Mouse (Mus musculus): ENCODE measurements at regions not wholly inside any gene's neighbourhood (a gene's known extent, or its start where the extent isn't known, plus 50 kb on each side); places are given as distances from the start of the nearest gene placed in this dataset.

- Histone ChIP-seq H3K4me3 (ENCODE audit: extremely low read depth, insufficient read depth, insufficient read length) (no peak overlapping the region), H3K27ac (ENCODE audit: insufficient read depth, low read length) (no peak overlapping the region), H3K4me1 (ENCODE audit: control insufficient read depth, insufficient read depth, insufficient read length) (no peaks in the 10 kb centered on the region), H3K36me3 (ENCODE audit: control insufficient read depth, insufficient read depth, low read length) (no peaks in the 10 kb centered on the region), H3K27me3 (ENCODE audit: control insufficient read depth, insufficient read depth, low read length) (no peaks in the 10 kb centered on the region)
- DNase-seq (ENCODE audit: low read depth in 1 of 2, low spot score in 2 of 2): no peak
- 77% methylated on average over 5 of the region's 5 CpGs for WGBS
- no peak for TF ChIP-seq CTCF (IDR thresholded peaks at IDR 0.05; ENCODE audit: extremely low read depth, insufficient read depth, insufficient read length, insufficient replicate concordance)
- no peak for TF ChIP-seq POLR2A (IDR thresholded peaks at IDR 0.05; ENCODE audit: low read depth, low read length)
Observed at GRCm38 (mm10) chr1:69746575-69747290, 59.7 kb upstream of the Ikzf2 start.

GRCm38 (mm10) chr1:69752724-69753123, 65.7 kb upstream of the Ikzf2 start:
- 4% methylated on average over 1 of the region's 1 CpGs for WGBS
- Histone ChIP-seq H3K4me1 (ENCODE audit: control insufficient read depth, insufficient read depth, insufficient read length) (no peaks in the 10 kb centered on the region), H3K27me3 (ENCODE audit: control insufficient read depth, insufficient read depth, low read length) (no peaks in the 10 kb centered on the region), H3K27ac (ENCODE audit: insufficient read depth, low read length) (no peak overlapping the region), H3K4me3 (ENCODE audit: extremely low read depth, insufficient read depth, insufficient read length) (no peak overlapping the region), H3K36me3 (ENCODE audit: control insufficient read depth, insufficient read depth, low read length) (no peaks in the 10 kb centered on the region)
- DNase-seq (ENCODE audit: low read depth in 1 of 2, low spot score in 2 of 2): no peak
- no peak for TF ChIP-seq CTCF (IDR thresholded peaks at IDR 0.05; ENCODE audit: extremely low read depth, insufficient read depth, insufficient read length, insufficient replicate concordance)
- no peak for TF ChIP-seq POLR2A (IDR thresholded peaks at IDR 0.05; ENCODE audit: low read depth, low read length)

GRCm38 (mm10) chr1:69757702-69758101, 69.1 kb upstream of the Spag16 start:
- WGBS: 95% methylated on average over 1 of the region's 1 CpGs
- DNase-seq (ENCODE audit: low read depth in 1 of 2, low spot score in 2 of 2): no peak
- Histone ChIP-seq H3K27me3 (ENCODE audit: control insufficient read depth, insufficient read depth, low read length) (no peaks in the 10 kb centered on the region), H3K4me1 (ENCODE audit: control insufficient read depth, insufficient read depth, insufficient read length) (no peaks in the 10 kb centered on the region), H3K36me3 (ENCODE audit: control insufficient read depth, insufficient read depth, low read length) (no peaks in the 10 kb centered on the region), H3K4me3 (ENCODE audit: extremely low read depth, insufficient read depth, insufficient read length) (no peak overlapping the region), H3K27ac (ENCODE audit: insufficient read depth, low read length) (no peak overlapping the region)
- TF ChIP-seq POLR2A (IDR thresholded peaks at IDR 0.05; ENCODE audit: low read depth, low read length) (no peak), CTCF (IDR thresholded peaks at IDR 0.05; ENCODE audit: extremely low read depth, insufficient read depth, insufficient read length, insufficient replicate concordance) (no peak)

GRCm38 (mm10) chr1:69759544-69759943, 67.2 kb upstream of the Spag16 start:
- no peak for TF ChIP-seq CTCF (IDR thresholded peaks at IDR 0.05; ENCODE audit: extremely low read depth, insufficient read depth, insufficient read length, insufficient replicate concordance)
- TF ChIP-seq POLR2A (IDR thresholded peaks at IDR 0.05; ENCODE audit: low read depth, low read length): no peak
- Histone ChIP-seq H3K36me3 (ENCODE audit: control insufficient read depth, insufficient read depth, low read length) (no peaks in the 10 kb centered on the region), H3K27ac (ENCODE audit: insufficient read depth, low read length) (no peak overlapping the region), H3K27me3 (ENCODE audit: control insufficient read depth, insufficient read depth, low read length) (no peaks in the 10 kb centered on the region), H3K4me3 (ENCODE audit: extremely low read depth, insufficient read depth, insufficient read length) (peak overlapping the region; percentile 25; the same call in 1 of the 2 replicates), H3K4me1 (ENCODE audit: control insufficient read depth, insufficient read depth, insufficient read length) (no peaks in the 10 kb centered on the region)
- WGBS: 28% methylated on average over 13 of the region's 13 CpGs
- DNase-seq (ENCODE audit: low read depth in 1 of 2, low spot score in 2 of 2): peak in 1 of 2 experiments; percentile 14

- DNase-seq (ENCODE audit: low read depth in 1 of 2, low spot score in 2 of 2): peak; percentile 6 to 23
- no peak overlapping the region for H3K4me3 ChIP-seq (ENCODE audit: extremely low read depth, insufficient read depth, insufficient read length)
- WGBS: 65% methylated on average over 11 of the region's 11 CpGs
Observed at GRCm38 (mm10) chr1:69768714-69769113, 58.1 kb upstream of the Spag16 start.

GRCm38 (mm10) chr1:69770209-69770608, 56.6 kb upstream of the Spag16 start:
- H3K27ac ChIP-seq (ENCODE audit: insufficient read depth, low read length): no peak overlapping the region; the same call in 1 of the 2 replicates
- no peaks in the 10 kb centered on the region for H3K36me3 ChIP-seq (ENCODE audit: control insufficient read depth, insufficient read depth, low read length)
- H3K4me3 ChIP-seq (ENCODE audit: extremely low read depth, insufficient read depth, insufficient read length): no peak overlapping the region
- DNase-seq (ENCODE audit: low read depth in 1 of 2, low spot score in 2 of 2): no peak
- no peak for TF ChIP-seq CTCF (IDR thresholded peaks at IDR 0.05; ENCODE audit: extremely low read depth, insufficient read depth, insufficient read length, insufficient replicate concordance)
- no peak for TF ChIP-seq POLR2A (IDR thresholded peaks at IDR 0.05; ENCODE audit: low read depth, low read length)
- H3K4me1 ChIP-seq (ENCODE audit: control insufficient read depth, insufficient read depth, insufficient read length): no peaks in the 10 kb centered on the region
- 32% methylated on average over 8 of the region's 8 CpGs for WGBS
- H3K27me3 ChIP-seq (ENCODE audit: control insufficient read depth, insufficient read depth, low read length): no peaks in the 10 kb centered on the region

More at GRCm38 (mm10) chr1:69768714-69769113, 58.1 kb upstream of the Spag16 start:
- Histone ChIP-seq H3K27me3 (ENCODE audit: control insufficient read depth, insufficient read depth, low read length) (no peaks in the 10 kb centered on the region), H3K27ac (ENCODE audit: insufficient read depth, low read length) (peak overlapping the region; percentile 46; the same call in 1 of the 2 replicates), H3K4me1 (ENCODE audit: control insufficient read depth, insufficient read depth, insufficient read length) (no peaks in the 10 kb centered on the region), H3K36me3 (ENCODE audit: control insufficient read depth, insufficient read depth, low read length) (no peaks in the 10 kb centered on the region)
- TF ChIP-seq CTCF (IDR thresholded peaks at IDR 0.05; ENCODE audit: extremely low read depth, insufficient read depth, insufficient read length, insufficient replicate concordance): no peak
- TF ChIP-seq POLR2A (IDR thresholded peaks at IDR 0.05; ENCODE audit: low read depth, low read length): no peak

GRCm38 (mm10) chr1:69771436-69771835, 55.3 kb upstream of the Spag16 start:
- H3K4me3 ChIP-seq (ENCODE audit: extremely low read depth, insufficient read depth, insufficient read length): no peak overlapping the region
- no peaks in the 10 kb centered on the region for H3K36me3 ChIP-seq (ENCODE audit: control insufficient read depth, insufficient read depth, low read length)
- no peak for DNase-seq (ENCODE audit: low read depth in 1 of 2, low spot score in 2 of 2)
- TF ChIP-seq CTCF (IDR thresholded peaks at IDR 0.05; ENCODE audit: extremely low read depth, insufficient read depth, insufficient read length, insufficient replicate concordance) (no peak), POLR2A (IDR thresholded peaks at IDR 0.05; ENCODE audit: low read depth, low read length) (no peak)
- no peaks in the 10 kb centered on the region for H3K4me1 ChIP-seq (ENCODE audit: control insufficient read depth, insufficient read depth, insufficient read length)
- H3K27ac ChIP-seq (ENCODE audit: insufficient read depth, low read length): no peak overlapping the region
- 80% methylated on average over 2 of the region's 2 CpGs for WGBS
- no peaks in the 10 kb centered on the region for H3K27me3 ChIP-seq (ENCODE audit: control insufficient read depth, insufficient read depth, low read length)

All from spleen, adult 2 months (tissue).